Mouse (Mus musculus): ENCODE measurements at regions not wholly inside any gene's neighbourhood (a gene's known extent, or its start where the extent isn't known, plus 50 kb on each side); places are given as distances from the start of the nearest gene placed in this dataset.

- TF ChIP-seq CTCF (IDR thresholded peaks at IDR 0.05; ENCODE audit: low read depth, low read length) (peak; percentile 74), POLR2A (IDR thresholded peaks at IDR 0.05; ENCODE audit: borderline replicate concordance, low read depth, low read length) (no peak)
Observed at GRCm38 (mm10) chr3:20509192-20509591, 142.2 kb upstream of the Agtr1b start.

Data from bone marrow macrophage, adult 2 months (primary cell).